Mouse (Mus musculus) heart, embryonic 10.5 days (tissue): Measurements from ENCODE around the gene Srrt. TPM values are rescaled to one million over a fixed set of nuclear protein-coding genes. Genes with fewer than 3 reads are reported as not detected.

Source experiments
- DNase-seq: peaks from one replicate; pipeline ENCODE4 v3.0.0-alpha.2; 2017; ENCODE audit warnings: low spot score
- H3K27ac ChIP-seq: fragments of 300-500 bp; sonication (generic); 2 replicates; pipeline ENCODE4 v1.5.1; 2016; ENCODE audit warnings: mild to moderate bottlenecking
- H3K27me3 ChIP-seq: fragments of 300-500 bp; sonication (generic); 2 replicates; pipeline ENCODE4 v1.6.1; 2016; ENCODE audit warnings: mild to moderate bottlenecking; ENCODE audit not compliant: poor library complexity, insufficient read depth, severe bottlenecking
- H3K36me3 ChIP-seq: fragments of 300-500 bp; sonication (generic); 2 replicates; pipeline ENCODE4 v1.6.1; 2016; ENCODE audit warnings: mild to moderate bottlenecking, moderate library complexity
- H3K4me1 ChIP-seq: fragments of 300-500 bp; sonication (generic); 2 replicates; pipeline ENCODE4 v1.6.1; 2016; ENCODE audit warnings: mild to moderate bottlenecking
- H3K4me3 ChIP-seq: fragments of 300-500 bp; sonication (generic); 2 replicates; pipeline ENCODE4 v1.5.1; 2016; ENCODE audit warnings: mild to moderate bottlenecking, moderate library complexity
- H3K9me3 ChIP-seq: fragments of 300-500 bp; sonication (generic); 2 replicates; pipeline ENCODE4 v1.6.1; 2016; ENCODE audit warnings: mild to moderate bottlenecking, moderate library complexity
- WGBS: fragments of 180-500 bp; shearing (Covaris S2); methylation state at CpG from one replicate; pipeline ENCODE4 v1.1.7; 2016; 5-methylcytosine and 5-hydroxymethylcytosine counted together
- microRNA-seq: library from miRNA; unstranded; fragments of <30 nt; microRNA quantifications from one replicate; pipeline ENCODE4, GENCODE M21; 2017
- polyA plus RNA-seq: library from polyadenylated mRNA; unstranded; fragments of >200 nt; fragmentation: Nextera tagmentation; extraction: Ambion mirVana; gene quantifications from 2 replicates; pipeline ENCODE4 v1.2.1, GENCODE M21; 2016

Srrt gene
- polyA plus RNA-seq, 1 experiment from 2014 or later = 147 TPM

DNA sequence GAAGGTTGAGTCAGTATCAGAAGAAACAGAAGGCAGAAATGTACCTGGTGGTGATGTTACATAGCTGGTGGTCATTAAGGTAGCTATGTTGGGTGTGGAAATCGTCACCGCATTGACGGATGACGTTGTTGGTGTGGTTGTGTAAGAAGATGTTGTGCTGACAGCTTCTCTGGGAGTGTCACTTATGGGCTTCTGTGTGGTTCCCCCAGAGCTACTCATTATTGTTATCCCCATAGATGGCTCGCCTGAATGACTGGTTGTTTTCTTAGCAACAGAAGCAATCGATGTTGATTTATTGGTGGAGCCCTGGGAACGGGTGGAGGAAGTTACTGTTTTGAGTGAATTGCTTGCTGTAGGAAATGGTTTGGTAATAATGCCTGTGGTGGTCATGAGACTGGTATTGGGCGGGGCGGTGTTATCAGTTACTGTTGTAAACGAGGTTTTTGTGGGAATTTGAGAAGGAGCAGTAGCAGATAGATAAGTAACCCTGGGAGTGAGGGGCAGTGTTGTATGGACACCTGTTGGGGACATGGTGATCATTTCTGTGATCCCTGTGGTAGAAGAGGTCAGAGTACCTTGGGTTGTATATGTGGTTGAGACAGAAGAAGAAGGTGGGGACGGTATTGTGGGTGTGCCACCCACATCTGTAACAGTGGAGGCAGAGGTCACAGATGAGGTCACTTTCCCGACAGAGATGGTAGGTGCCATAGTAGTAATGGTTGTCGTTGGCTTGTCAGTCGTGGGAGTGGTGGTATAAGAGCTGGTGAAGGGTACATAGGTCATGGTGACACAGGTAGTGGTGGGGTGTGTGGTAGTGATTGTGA is 43.4 kb downstream of the Srrt start:
- H3K36me3 ChIP-seq = no peaks in the 10 kb centered on the region
- no peak for DNase-seq
- WGBS = 74% methylated on average over 14 of the region's 14 CpGs

More for the DNA sequence above, 43.4 kb downstream of the Srrt start:
- H3K27ac ChIP-seq = no peak overlapping the region
- no peaks in the 10 kb centered on the region for H3K9me3 ChIP-seq
- peaks cover 6% of the 10 kb centered on the region; the same call in 1 of the 2 replicates for H3K4me1 ChIP-seq
- peaks cover 15% of the 10 kb centered on the region; the same call in 1 of the 2 replicates for H3K27me3 ChIP-seq
- no peak overlapping the region for H3K4me3 ChIP-seq

Small RNA genes lying within 50 kb of the gene (microRNA-seq; reads per million reads assigned to microRNA genes)
- 0.76 reads per million for gene Mir7036
- not detected for gene Mir8116

Other genes starting within 250 kb of the Srrt start
- gene Serpine1, start 235.4 kb downstream of the Srrt start, polyA plus RNA-seq = 0.07 and 0.51 TPM in 2 replicates
- 6.4 and 7.4 TPM in 2 replicates for gene Trim56, start 191.5 kb downstream of the Srrt start, polyA plus RNA-seq
- gene Muc3, start 158.4 kb downstream of the Srrt start, polyA plus RNA-seq = not detected in 2 replicates
- 0.40 and 0.83 TPM in 2 replicates for gene Muc3a, start 95.3 kb downstream of the Srrt start, polyA plus RNA-seq
- gene Ache, start 20.2 kb downstream of the Srrt start, polyA plus RNA-seq = 10.7 and 24.1 TPM in 2 replicates
- 11.1 and 12.3 TPM in 2 replicates for gene Ufsp1, start 13.0 kb downstream of the Srrt start, polyA plus RNA-seq
- gene Trip6, start 6.7 kb upstream of the Srrt start, polyA plus RNA-seq = 55.6 and 62.2 TPM in 2 replicates
- gene Slc12a9, start 25.9 kb upstream of the Srrt start, polyA plus RNA-seq = 10.6 and 12.0 TPM in 2 replicates
- gene Ephb4, start 42.4 kb upstream of the Srrt start, polyA plus RNA-seq = 36.4 and 42.5 TPM in 2 replicates
- gene Zan, start 169.4 kb upstream of the Srrt start, polyA plus RNA-seq = 0.04 and 0.25 TPM in 2 replicates
- gene Pop7, start 194.8 kb upstream of the Srrt start, polyA plus RNA-seq = 50.6 and 56.6 TPM in 2 replicates
- 8.0 and 10.8 TPM in 2 replicates for gene Gigyf1, start 210.9 kb upstream of the Srrt start, polyA plus RNA-seq
- 0.28 and 2.3 TPM in 2 replicates for gene Epo, start 225.6 kb upstream of the Srrt start, polyA plus RNA-seq
- gene Gnb2, start 225.8 kb upstream of the Srrt start, polyA plus RNA-seq = 287 and 294 TPM in 2 replicates
- 0.07 TPM in 1 of 2 replicates, not detected in the other for gene Actl6b, start 245.8 kb upstream of the Srrt start, polyA plus RNA-seq